ENCODE assay signal across 20 mouse cellular contexts in the genomic region with DNA sequence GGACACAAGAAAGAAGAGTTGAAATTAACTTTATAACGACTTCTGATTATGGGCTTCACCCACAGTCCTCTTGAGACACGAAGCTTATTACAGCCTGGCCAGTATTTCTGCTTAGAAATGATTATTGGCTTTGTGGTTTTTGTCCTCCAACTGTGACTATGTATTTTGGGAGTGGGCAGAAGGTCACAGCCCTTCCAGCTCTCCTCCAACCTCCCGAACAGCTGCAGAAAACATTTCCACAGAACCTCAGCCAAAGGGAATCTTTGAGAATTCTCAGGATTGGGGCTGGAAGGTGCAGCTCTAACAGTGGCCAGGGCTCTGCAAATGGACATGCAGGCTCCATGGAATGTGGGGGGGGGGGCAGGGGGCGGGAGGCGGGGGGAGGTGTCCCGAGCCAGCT.
DNase-seq lines count a peak whose midpoint lies in the region; ATAC-seq and TF ChIP-seq lines count a peak whose summit lies in the region.
"Had no signal": no experiment of that assay in that cellular context is flagged by ENCODE, and none has a peak within 500 bp of the region (broad histone marks: within the 10 kb centered on the region; RNA-seq: fewer than 3 reads in every experiment).

No protein-coding gene starts in this region.

- no peak overlapping the region for H3K27ac ChIP-seq in kidney, embryonic 14.5 days (ENCODE audit: low read depth, low read length)
- H3K27ac ChIP-seq in limb, embryonic 10.5 days = peak overlapping the region; percentile 43; the same call in 1 of the 2 replicates
- H3K27ac ChIP-seq: embryonic facial prominence, embryonic 13.5 days; forebrain, embryonic 10.5 days; forebrain, embryonic 12.5 days had no signal

- no peaks in the 10 kb centered on the region for H3K27me3 ChIP-seq in kidney, embryonic 14.5 days (ENCODE audit: control insufficient read depth, insufficient read depth, low read length)
- H3K27me3 ChIP-seq in limb, embryonic 10.5 days (ENCODE audit: low read depth, poor library complexity, severe bottlenecking) = no peaks in the 10 kb centered on the region
- H3K27me3 ChIP-seq in myocyte (ENCODE audit: control insufficient read depth, insufficient read depth, insufficient read length) = no peaks in the 10 kb centered on the region
- H3K27me3 ChIP-seq: forebrain, embryonic 12.5 days had no signal

- H3K36me3 ChIP-seq in kidney, embryonic 14.5 days (ENCODE audit: control insufficient read depth, insufficient read depth, low read length) = no peaks in the 10 kb centered on the region
- H3K36me3 ChIP-seq in limb, embryonic 10.5 days = no peaks in the 10 kb centered on the region
- H3K36me3 ChIP-seq in myocyte (ENCODE audit: control insufficient read depth, insufficient read depth) = no peaks in the 10 kb centered on the region
- H3K36me3 ChIP-seq: embryonic facial prominence, embryonic 13.5 days; forebrain, embryonic 10.5 days; forebrain, embryonic 12.5 days had no signal

- no peak overlapping the region for H3ac ChIP-seq in myocyte (ENCODE audit: control insufficient read depth, insufficient read length)

- H3K9ac ChIP-seq in kidney, embryonic 14.5 days (ENCODE audit: low read depth, low read length) = no peak overlapping the region
- H3K9ac ChIP-seq: embryonic facial prominence, embryonic 13.5 days; forebrain, embryonic 12.5 days had no signal

- 72% methylated on average over 4 of the region's 6 CpGs for WGBS in kidney, embryonic 14.5 days
- 69% methylated on average over 5 of the region's 6 CpGs for WGBS in limb, embryonic 10.5 days

- H3K79me2 ChIP-seq in myocyte (ENCODE audit: control insufficient read depth, insufficient read depth) = no peaks in the 10 kb centered on the region

- TF ChIP-seq POLR2A in myocyte (IDR thresholded peaks at IDR 0.05; ENCODE audit: insufficient read length, low read depth) = no peak

- ATAC-seq in kidney, embryonic 14.5 days (ENCODE audit: low FRiP score, low TSS enrichment) = 0 out of 2 replicates have a peak, but pooled peaks have one; percentile 20
- no peak for ATAC-seq in erythroblast, adult 5-6 weeks (replicated peaks; ENCODE audit: low FRiP score, poor library complexity, severe bottlenecking)
- ATAC-seq: forebrain, embryonic 14.5 days; forebrain, embryonic 16.5 days had no signal

- DNase-seq in kidney, postnatal 4 days = no peak
- DNase-seq in limb, embryonic 10.5 days (ENCODE audit: low spot score) = no peak
- DNase-seq in right cerebral cortex, postnatal 10 days (ENCODE audit: low spot score in 2 of 2) = no peak
- DNase-seq: adrenal gland, adult 8-10 months; adrenal gland, postnatal 14 days; adrenal gland, postnatal 36 days; cerebellum, adult 11-12 months; cerebellum, adult 2 months; cerebellum, adult 9-10 months; cerebellum, postnatal 10 days; cerebellum, postnatal 25 days had no signal

- H3K4me3 ChIP-seq in kidney, embryonic 14.5 days (ENCODE audit: low read length) = no peak overlapping the region
- no peak overlapping the region for H3K4me3 ChIP-seq in limb, embryonic 10.5 days
- H3K4me3 ChIP-seq in myocyte = no peak overlapping the region
- H3K4me3 ChIP-seq: embryonic facial prominence, embryonic 13.5 days; erythroblast, embryonic 14.5 days; forebrain, embryonic 10.5 days; forebrain, embryonic 12.5 days had no signal

- H3K4me2 ChIP-seq in kidney, embryonic 14.5 days (replicated peaks; ENCODE audit: low read depth, low read length) = no peak overlapping the region
- no peak overlapping the region for H3K4me2 ChIP-seq in myocyte (ENCODE audit: low read depth)
- H3K4me2 ChIP-seq: embryonic facial prominence, embryonic 13.5 days; forebrain, embryonic 12.5 days had no signal

- peaks cover under 1% of the 10 kb centered on the region; the same call in 1 of the 2 replicates for H3K4me1 ChIP-seq in kidney, embryonic 14.5 days (ENCODE audit: control insufficient read depth, insufficient read depth, low read length)
- H3K4me1 ChIP-seq in limb, embryonic 10.5 days = peaks cover 28% of the 10 kb centered on the region

- H3K9me3 ChIP-seq in kidney, embryonic 14.5 days (ENCODE audit: control insufficient read depth, low read length) = no peaks in the 10 kb centered on the region
- H3K9me3 ChIP-seq in limb, embryonic 10.5 days (replicated peaks) = no peaks in the 10 kb centered on the region
- H3K9me3 ChIP-seq: embryonic facial prominence, embryonic 13.5 days; forebrain, embryonic 10.5 days; forebrain, embryonic 12.5 days had no signal

TF ChIP-seq in myocyte, 11 proteins besides CTCF, POLR2A, EP300 and RAD21:
- peak in 1 of 3 experiments; percentile 35 for TF ChIP-seq MYOG (IDR thresholded peaks at IDR 0.05; ENCODE audit: control insufficient read depth in 1 of 3, insufficient read depth in 1 of 3, insufficient read length in 2 of 3, low read depth in 2 of 3)
- peak in 2 of 3 experiments; percentile 61 to 68 for TF ChIP-seq MYOD1 (IDR thresholded peaks at IDR 0.05; ENCODE audit: control insufficient read depth in 1 of 3, insufficient read length in 2 of 3, low read depth in 2 of 3)
- no peak for TF ChIP-seq TCF3 (IDR thresholded peaks at IDR 0.05; ENCODE audit: insufficient read length, low read depth)
TF ChIP-seq in myocyte: peak in this region for 2.
